Mouse (Mus musculus): ENCODE measurements around the gene A530032D15Rik.

Gene A530032D15Rik

GRCm38 (mm10) chr1:85109753-85110152 lies at the start of gene A530032D15Rik:
Gene A530032D15Rik (minus strand): TSS chr1:85109853.
- 60% methylated on average over 1 of the region's 7 CpGs for WGBS

GRCm38 (mm10) chr1:85155151-85155550 lies 45.5 kb upstream of the A530032D15Rik start:
- whole genome bisulfite sequencing = 81% methylated on average over 4 of the region's 5 CpGs

GRCm38 (mm10) chr1:85133671-85134070 lies 24.0 kb upstream of the A530032D15Rik start:
- 90% methylated on average over 22 of the region's 22 CpGs for WGBS

GRCm38 (mm10) chr1:85121841-85122240 lies 12.2 kb upstream of the A530032D15Rik start:
- 83% methylated on average over 4 of the region's 4 CpGs for WGBS

GRCm38 (mm10) chr1:85118341-85118740 lies 8.7 kb upstream of the A530032D15Rik start:
- 80% methylated on average over 6 of the region's 6 CpGs for WGBS

GRCm38 (mm10) chr1:85117537-85117936 lies 7.9 kb upstream of the A530032D15Rik start:
- WGBS = 67% methylated on average over 5 of the region's 6 CpGs

GRCm38 (mm10) chr1:85114666-85115402 lies 5.2 kb upstream of the A530032D15Rik start:
- WGBS = 51% methylated on average over 6 of the region's 6 CpGs

- WGBS = 79% methylated on average over 3 of the region's 3 CpGs
These were observed 4.4 kb upstream of the A530032D15Rik start for GRCm38 (mm10) chr1:85114078-85114477.

- WGBS = 61% methylated on average over 2 of the region's 5 CpGs
These were observed 3.2 kb upstream of the A530032D15Rik start for GRCm38 (mm10) chr1:85112889-85113288.

GRCm38 (mm10) chr1:85112266-85112665 lies 2.6 kb upstream of the A530032D15Rik start:
- 87% methylated on average over 7 of the region's 7 CpGs for WGBS

GRCm38 (mm10) chr1:85111572-85111971 lies 1.9 kb upstream of the A530032D15Rik start:
- 73% methylated on average over 10 of the region's 10 CpGs for WGBS

GRCm38 (mm10) chr1:85110876-85111275 lies 1.2 kb upstream of the A530032D15Rik start:
- 83% methylated on average over 3 of the region's 3 CpGs for WGBS

- WGBS = 70% methylated on average over 5 of the region's 6 CpGs
These were observed 3.6 kb downstream of the A530032D15Rik start for GRCm38 (mm10) chr1:85106013-85106412.

- 83% methylated on average over 4 of the region's 4 CpGs for WGBS
These were observed 4.3 kb downstream of the A530032D15Rik start for GRCm38 (mm10) chr1:85105336-85105735.

GRCm38 (mm10) chr1:85101754-85102153 lies 7.9 kb downstream of the A530032D15Rik start:
- 82% methylated on average over 4 of the region's 4 CpGs for WGBS

GRCm38 (mm10) chr1:85099864-85100263 lies 9.8 kb downstream of the A530032D15Rik start, which contains the start of gene Gm10553:
Gene Gm10553 (plus strand): TSS chr1:85100164.
- WGBS = 60% methylated on average over 1 of the region's 1 CpGs

GRCm38 (mm10) chr1:85099081-85099480 lies 10.6 kb downstream of the A530032D15Rik start:
- WGBS = 80% methylated on average over 6 of the region's 7 CpGs

- 82% methylated on average over 6 of the region's 7 CpGs for WGBS
These were observed 16.6 kb downstream of the A530032D15Rik start for GRCm38 (mm10) chr1:85093011-85093572.

GRCm38 (mm10) chr1:85092169-85092568 lies 17.5 kb downstream of the A530032D15Rik start:
- WGBS = 27% methylated on average over 1 of the region's 3 CpGs

GRCm38 (mm10) chr1:85086211-85086610 lies 23.4 kb downstream of the A530032D15Rik start:
- WGBS = 67% methylated on average over 1 of the region's 1 CpGs

GRCm38 (mm10) chr1:85084803-85085202 lies 24.9 kb downstream of the A530032D15Rik start:
- 68% methylated on average over 3 of the region's 3 CpGs for WGBS

GRCm38 (mm10) chr1:85073099-85073498 lies 36.6 kb downstream of the A530032D15Rik start:
- WGBS = 64% methylated on average over 3 of the region's 3 CpGs

- WGBS = 64% methylated on average over 3 of the region's 3 CpGs
These were observed 38.0 kb downstream of the A530032D15Rik start for GRCm38 (mm10) chr1:85071690-85072089.

Measured in cerebral cortex, adult 2 months (tissue).